Mouse (Mus musculus) liver, adult (tissue): Measurements from ENCODE around the gene Doc2b.

ENCODE experiments used
- GATA4 ChIP-seq: IDR thresholded peaks from 2 replicates; pipeline ENCODE4 v1.6.1; 2014; ENCODE audit warnings: mild to moderate bottlenecking, low read length; ENCODE audit not compliant: insufficient replicate concordance

The Doc2b gene

GRCm38 (mm10) chr11:75732434-75733226, 63.2 kb downstream of the Doc2b start, which contains the start of gene Ywhae:
Gene Ywhae, plus strand, starts transcription at chr11:75732869.
- peak; percentile 36; the same call in 1 of the 2 replicates for TF ChIP-seq GATA4

GRCm38 (mm10) chr11:75727168-75727567, 68.7 kb downstream of the Doc2b start:
- TF ChIP-seq GATA4: no peak

- TF ChIP-seq GATA4: no peak
Measured at GRCm38 (mm10) chr11:75722339-75722738, 73.5 kb downstream of the Doc2b start.
